Mouse (Mus musculus) lung, postnatal 0 days (tissue): ENCODE measurements around the gene Mybbp1a.

ENCODE experiments used
- CTCF ChIP-seq: IDR thresholded peaks from 2 replicates; pipeline ENCODE4 v1.5.1; 2016; ENCODE audit warnings: antibody characterized with exemption, mild to moderate bottlenecking
- EP300 ChIP-seq: IDR thresholded peaks from 2 replicates; pipeline ENCODE4 v1.6.1; 2016; ENCODE audit warnings: antibody characterized with exemption, mild to moderate bottlenecking, control low read depth

DNA sequence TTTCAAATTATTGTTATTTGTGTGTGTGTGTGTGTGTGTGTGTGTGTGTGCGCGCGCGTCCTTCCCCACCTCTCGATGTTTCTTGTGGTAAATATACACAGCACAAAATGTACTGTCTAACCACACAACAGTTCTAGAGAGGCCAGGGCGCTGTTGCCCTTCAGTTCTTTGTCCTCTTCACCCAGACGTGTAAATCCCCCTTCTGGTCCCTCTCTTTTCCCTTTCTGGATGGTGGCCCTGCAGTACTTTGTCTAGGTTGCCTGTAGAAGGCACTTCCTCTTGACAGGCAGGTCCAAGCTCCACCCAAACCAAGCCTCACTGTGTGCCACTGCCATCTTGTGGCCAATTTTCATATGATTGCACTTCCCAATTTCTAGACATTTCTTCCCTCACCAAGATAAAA, 11.9 kb upstream of the Mybbp1a start:
- TF ChIP-seq CTCF: peak; percentile 97
- no peak for TF ChIP-seq EP300
